Mouse (Mus musculus) myocyte (in vitro differentiated cells): ENCODE measurements at regions not wholly inside any gene's neighbourhood (a gene's known extent, or its start where the extent isn't known, plus 50 kb on each side); places are given as distances from the start of the nearest gene placed in this dataset.

ENCODE experiments used
- H3K27me3 ChIP-seq: one replicate; pipeline ENCODE4 v1.6.1; 2011; ENCODE audit not compliant: control insufficient read depth, insufficient read depth, insufficient read length
- H3K36me3 ChIP-seq: one replicate; pipeline ENCODE4 v1.6.1; 2011; ENCODE audit not compliant: control insufficient read depth, insufficient read depth
- H3K4me2 ChIP-seq: one replicate; pipeline ENCODE4 v1.6.1; 2011; ENCODE audit warnings: low read depth, control low read depth
- H3K4me3 ChIP-seq: one replicate; pipeline ENCODE4 v1.5.1; 2011; ENCODE audit warnings: mild to moderate bottlenecking, control low read depth, moderate library complexity
- H3K79me2 ChIP-seq: one replicate; pipeline ENCODE4 v1.6.1; 2011; ENCODE audit not compliant: control insufficient read depth, insufficient read depth
- H3ac ChIP-seq: one replicate; pipeline ENCODE4 v1.6.1; 2011; ENCODE audit not compliant: control insufficient read depth, insufficient read length
- CEBPB ChIP-seq: IDR thresholded peaks from 2 replicates; pipeline ENCODE4 v1.6.1; 2011; ENCODE audit warnings: mild to moderate bottlenecking, moderate library complexity; ENCODE audit not compliant: poor library complexity, insufficient read depth, severe bottlenecking
- E2F4 ChIP-seq: IDR thresholded peaks from one replicate; pipeline ENCODE4 v1.6.1; 2011; ENCODE audit warnings: mild to moderate bottlenecking, control low read depth, moderate library complexity; ENCODE audit not compliant: insufficient read depth
- MAX ChIP-seq: IDR thresholded peaks from one replicate; pipeline ENCODE4 v1.6.1; 2011; ENCODE audit warnings: low read depth, mild to moderate bottlenecking, control low read depth
- MYOD1 ChIP-seq, 3 experiments: IDR thresholded peaks; one replicate each; pipeline ENCODE4 v1.6.1; 2011; ENCODE audit warnings: control low read depth in 2 of 3, low read depth in 2 of 3, mild to moderate bottlenecking in 2 of 3, moderate library complexity in 1 of 3; ENCODE audit not compliant: insufficient read length in 2 of 3, control insufficient read depth in 1 of 3
- MYOG ChIP-seq, 3 experiments: IDR thresholded peaks; one replicate each; pipeline ENCODE4 v1.6.1; 2011; ENCODE audit warnings: control low read depth in 2 of 3, low read depth in 2 of 3, mild to moderate bottlenecking in 2 of 3; ENCODE audit not compliant: insufficient read length in 2 of 3, control insufficient read depth in 1 of 3, insufficient read depth in 1 of 3
- POLR2A ChIP-seq: IDR thresholded peaks from one replicate; pipeline ENCODE4 v1.6.1; 2011; ENCODE audit warnings: low read depth, mild to moderate bottlenecking, control low read depth, moderate library complexity; ENCODE audit not compliant: insufficient read length
- POLR2AphosphoS2 ChIP-seq: IDR thresholded peaks from one replicate; pipeline ENCODE4 v1.6.1; 2011; ENCODE audit warnings: low read depth, control low read depth; ENCODE audit not compliant: insufficient read length
- REST ChIP-seq: IDR thresholded peaks from one replicate; pipeline ENCODE4 v1.6.1; 2011; ENCODE audit warnings: mild to moderate bottlenecking, control low read depth, moderate library complexity; ENCODE audit not compliant: insufficient read depth, insufficient read length
- SRF ChIP-seq: IDR thresholded peaks from one replicate; pipeline ENCODE4 v1.6.1; 2011; ENCODE audit warnings: low read depth; ENCODE audit not compliant: control insufficient read depth, insufficient read length
- TCF12 ChIP-seq: IDR thresholded peaks from one replicate; pipeline ENCODE4 v1.6.1; 2011; ENCODE audit warnings: mild to moderate bottlenecking, control low read depth; ENCODE audit not compliant: poor library complexity, insufficient read depth, severe bottlenecking
- TCF3 ChIP-seq: IDR thresholded peaks from one replicate; pipeline ENCODE4 v1.6.1; 2011; ENCODE audit warnings: low read depth, control low read depth; ENCODE audit not compliant: insufficient read length
- USF1 ChIP-seq: IDR thresholded peaks from one replicate; pipeline ENCODE4 v1.6.1; 2011; ENCODE audit warnings: low read depth, mild to moderate bottlenecking, control low read depth, moderate library complexity

GRCm38 (mm10) chr17:13574682-13575444, 185.5 kb upstream of the Afdn start:
- no peaks in the 10 kb centered on the region for H3K79me2 ChIP-seq
- no peaks in the 10 kb centered on the region for H3K36me3 ChIP-seq
- H3K4me2 ChIP-seq = no peak overlapping the region
- H3K4me3 ChIP-seq = no peak overlapping the region
- TF ChIP-seq MYOG (IDR thresholded peaks at IDR 0.05; ENCODE audit: control insufficient read depth in 1 of 3, insufficient read depth in 1 of 3, insufficient read length in 2 of 3, low read depth in 2 of 3) = no peak
- TF ChIP-seq MYOD1 (IDR thresholded peaks at IDR 0.05; ENCODE audit: control insufficient read depth in 1 of 3, insufficient read length in 2 of 3, low read depth in 2 of 3) = no peak
- no peak for TF ChIP-seq USF1
- TF ChIP-seq SRF = no peak
- no peak for TF ChIP-seq E2F4
- no peak for TF ChIP-seq POLR2A
- TF ChIP-seq TCF12 = no peak
- no peak for TF ChIP-seq POLR2AphosphoS2
- no peak for TF ChIP-seq REST
- no peak for TF ChIP-seq TCF3
- no peak for TF ChIP-seq CEBPB
- TF ChIP-seq MAX = no peak
- H3ac ChIP-seq = no peak overlapping the region
- H3K27me3 ChIP-seq = no peaks in the 10 kb centered on the region

- H3K79me2 ChIP-seq = no peaks in the 10 kb centered on the region
- TF ChIP-seq TCF12 = no peak
- no peak for TF ChIP-seq MAX
- no peak for TF ChIP-seq MYOG (IDR thresholded peaks at IDR 0.05; ENCODE audit: control insufficient read depth in 1 of 3, insufficient read depth in 1 of 3, insufficient read length in 2 of 3, low read depth in 2 of 3)
- TF ChIP-seq CEBPB = no peak
- TF ChIP-seq USF1 = no peak
- no peak for TF ChIP-seq POLR2A
- TF ChIP-seq TCF3 = no peak
- TF ChIP-seq SRF = no peak
- TF ChIP-seq MYOD1 (IDR thresholded peaks at IDR 0.05; ENCODE audit: control insufficient read depth in 1 of 3, insufficient read length in 2 of 3, low read depth in 2 of 3) = no peak
- TF ChIP-seq POLR2AphosphoS2 = no peak
- no peak for TF ChIP-seq REST
- TF ChIP-seq E2F4 = no peak
- no peaks in the 10 kb centered on the region for H3K27me3 ChIP-seq
- no peaks in the 10 kb centered on the region for H3K36me3 ChIP-seq
- H3K4me2 ChIP-seq = no peak overlapping the region
- H3ac ChIP-seq = no peak overlapping the region
- no peak overlapping the region for H3K4me3 ChIP-seq
These were observed 182.5 kb upstream of the Afdn start for GRCm38 (mm10) chr17:13577798-13578197.

GRCm38 (mm10) chr17:13581214-13581920, 179.0 kb upstream of the Afdn start:
- H3K4me3 ChIP-seq = no peak overlapping the region
- H3K79me2 ChIP-seq = no peaks in the 10 kb centered on the region
- TF ChIP-seq TCF12 (no peak), MYOD1 (IDR thresholded peaks at IDR 0.05; ENCODE audit: control insufficient read depth in 1 of 3, insufficient read length in 2 of 3, low read depth in 2 of 3) (no peak), TCF3 (no peak), SRF (no peak), USF1 (no peak), MYOG (IDR thresholded peaks at IDR 0.05; ENCODE audit: control insufficient read depth in 1 of 3, insufficient read depth in 1 of 3, insufficient read length in 2 of 3, low read depth in 2 of 3) (no peak)
- H3K4me2 ChIP-seq = no peak overlapping the region
- H3K36me3 ChIP-seq = no peaks in the 10 kb centered on the region
- H3ac ChIP-seq = no peak overlapping the region
- no peaks in the 10 kb centered on the region for H3K27me3 ChIP-seq

- H3K79me2 ChIP-seq = no peaks in the 10 kb centered on the region
- TF ChIP-seq TCF12 (no peak), REST (no peak), POLR2AphosphoS2 (no peak), CEBPB (no peak), TCF3 (no peak), MYOD1 (IDR thresholded peaks at IDR 0.05; ENCODE audit: control insufficient read depth in 1 of 3, insufficient read length in 2 of 3, low read depth in 2 of 3) (peak in 1 of 3 experiments; percentile 20), SRF (no peak), POLR2A (no peak), E2F4 (no peak), USF1 (no peak), MYOG (IDR thresholded peaks at IDR 0.05; ENCODE audit: control insufficient read depth in 1 of 3, insufficient read depth in 1 of 3, insufficient read length in 2 of 3, low read depth in 2 of 3) (peak in 1 of 3 experiments; percentile 62), MAX (no peak)
- no peak overlapping the region for H3K4me2 ChIP-seq
- no peaks in the 10 kb centered on the region for H3K27me3 ChIP-seq
- no peak overlapping the region for H3ac ChIP-seq
- H3K36me3 ChIP-seq = no peaks in the 10 kb centered on the region
- H3K4me3 ChIP-seq = no peak overlapping the region
These were observed 178.2 kb upstream of the Afdn start for GRCm38 (mm10) chr17:13581995-13582588.
